Mouse (Mus musculus) bone marrow macrophage, adult 2 months (primary cell): ENCODE data around the gene Abat.

Experiments used
- CTCF ChIP-seq: IDR thresholded peaks from 2 replicates; pipeline ENCODE4 v1.5.1; 2012; ENCODE audit warnings: low read depth, mild to moderate bottlenecking, low read length, moderate library complexity
- POLR2A ChIP-seq: IDR thresholded peaks from 2 replicates; pipeline ENCODE4 v1.6.1; 2012; ENCODE audit warnings: mild to moderate bottlenecking, low read depth, low read length, borderline replicate concordance

DNA sequence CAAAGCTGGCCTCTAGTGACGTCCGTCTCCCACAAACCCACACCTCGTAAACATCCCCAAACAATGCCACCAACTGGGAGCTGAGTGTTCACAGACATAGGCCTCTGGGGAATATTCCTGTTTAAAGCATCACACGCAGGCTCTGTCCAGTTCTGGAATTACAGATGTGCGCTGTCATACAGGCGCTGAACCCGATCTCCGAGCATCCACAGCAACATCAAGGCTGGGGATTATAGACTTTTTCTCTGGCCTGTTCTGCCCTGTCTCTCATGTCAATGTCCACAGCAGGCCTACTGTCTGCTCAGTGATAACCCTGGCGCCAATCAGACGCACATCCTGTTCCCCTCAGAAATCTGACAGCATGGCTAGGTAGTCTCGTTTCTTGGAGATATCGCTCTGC lies 57.1 kb downstream of the Abat start:
- no peak for TF ChIP-seq POLR2A
- TF ChIP-seq CTCF: no peak
